Mouse (Mus musculus): ENCODE data around the gene Gm9. TPM values are rescaled to one million over a fixed set of nuclear protein-coding genes. Genes with fewer than 3 reads are reported as not detected.

The Gm9 gene
- polyA plus RNA-seq, 1 experiment from 2014 or later, result not detected

DNA sequence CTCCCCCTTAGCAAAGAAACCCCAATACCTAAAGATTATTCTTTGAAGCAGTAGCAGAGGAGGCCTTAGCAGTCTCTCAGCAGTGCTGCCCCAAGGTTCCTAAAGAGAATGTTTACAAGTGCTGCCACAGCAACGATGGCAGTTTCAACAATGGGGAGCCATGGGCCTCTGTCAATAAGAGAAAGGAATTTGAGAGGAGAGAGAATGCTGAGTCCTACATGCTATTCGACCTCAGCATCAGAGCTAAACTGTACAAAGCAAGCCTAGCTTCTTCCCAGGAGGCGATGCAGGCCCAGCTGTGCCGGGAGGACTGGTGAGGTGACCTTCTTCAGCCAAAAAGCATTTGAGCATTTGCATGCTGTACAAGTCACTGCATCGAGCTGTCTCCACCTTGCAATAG, 42.1 kb downstream of the Gm9 start, which contains the start of gene Akap14:
Gene Akap14, minus strand, starts transcription at position 101 of the 400 bp plus-strand sequence.
- Histone ChIP-seq H3K27me3 (ENCODE audit: control insufficient read depth, insufficient read depth, low read length) (no peaks in the 10 kb centered on the region), H3K9ac (ENCODE audit: low read length) (no peak within 1 kb of the TSS), H3K36me3 (ENCODE audit: control insufficient read depth, insufficient read depth, low read length) (no peaks in the 10 kb centered on the region), H3K4me3 (replicated peaks; ENCODE audit: low read length) (no peak within 1 kb of the TSS), H3K9me3 (replicated peaks; ENCODE audit: control insufficient read depth, low read length) (no peaks in the 10 kb centered on the region), H3K27ac (ENCODE audit: low read length) (no peak within 1 kb of the TSS), H3K4me2 (ENCODE audit: low read depth, low read length) (no peak within 1 kb of the TSS), H3K4me1 (ENCODE audit: control insufficient read depth, insufficient read depth, low read length) (no peaks in the 10 kb centered on the region)
- ATAC-seq (ENCODE audit: insufficient read depth, low FRiP score), result no peak
- WGBS, result 53% methylated on average over 5 of the region's 5 CpGs

DNA sequence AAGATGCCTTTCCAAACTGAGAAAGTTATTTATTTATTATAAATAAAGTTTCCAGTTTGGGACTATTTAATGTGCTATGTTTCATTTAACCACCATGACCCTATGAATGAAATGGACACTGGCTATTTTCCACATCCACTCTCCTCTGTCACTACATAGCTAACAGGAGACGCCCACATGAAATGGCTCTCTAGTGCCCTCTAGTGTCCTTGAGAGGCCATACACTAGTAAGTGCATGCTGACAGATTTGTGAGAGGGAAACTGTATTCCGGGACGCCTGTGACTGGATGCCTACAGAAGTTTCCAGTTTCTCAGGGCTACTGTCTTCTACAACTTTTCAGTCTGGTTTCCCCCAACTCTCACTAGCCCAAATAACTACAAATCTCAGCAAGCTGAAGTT, 43.8 kb downstream of the Gm9 start:
- H3K27ac ChIP-seq (ENCODE audit: low read length), result no peak overlapping the region
- H3K4me3 ChIP-seq (replicated peaks; ENCODE audit: low read length), result no peak overlapping the region
- H3K9ac ChIP-seq (ENCODE audit: low read length), result no peak overlapping the region
- no peaks in the 10 kb centered on the region for H3K36me3 ChIP-seq (ENCODE audit: control insufficient read depth, insufficient read depth, low read length)
- 31% methylated on average over 3 of the region's 3 CpGs for WGBS
- ATAC-seq (ENCODE audit: insufficient read depth, low FRiP score), result no peak
- no peaks in the 10 kb centered on the region for H3K9me3 ChIP-seq (replicated peaks; ENCODE audit: control insufficient read depth, low read length)
- no peak overlapping the region for H3K4me2 ChIP-seq (ENCODE audit: low read depth, low read length)
- no peaks in the 10 kb centered on the region for H3K27me3 ChIP-seq (ENCODE audit: control insufficient read depth, insufficient read depth, low read length)
- no peaks in the 10 kb centered on the region for H3K4me1 ChIP-seq (ENCODE audit: control insufficient read depth, insufficient read depth, low read length)

GRCm38 (mm10) chrX:37163115-37163514, 47.7 kb downstream of the Gm9 start:
- WGBS, result 75% methylated on average over 18 of the region's 18 CpGs
- Histone ChIP-seq H3K4me3 (replicated peaks; ENCODE audit: low read length) (no peak overlapping the region), H3K27me3 (ENCODE audit: control insufficient read depth, insufficient read depth, low read length) (no peaks in the 10 kb centered on the region), H3K4me2 (ENCODE audit: low read depth, low read length) (no peak overlapping the region), H3K9ac (ENCODE audit: low read length) (no peak overlapping the region), H3K9me3 (replicated peaks; ENCODE audit: control insufficient read depth, low read length) (no peaks in the 10 kb centered on the region), H3K36me3 (ENCODE audit: control insufficient read depth, insufficient read depth, low read length) (no peaks in the 10 kb centered on the region), H3K4me1 (ENCODE audit: control insufficient read depth, insufficient read depth, low read length) (no peaks in the 10 kb centered on the region), H3K27ac (ENCODE audit: low read length) (no peak overlapping the region)
- ATAC-seq (ENCODE audit: insufficient read depth, low FRiP score), result no peak

DNA sequence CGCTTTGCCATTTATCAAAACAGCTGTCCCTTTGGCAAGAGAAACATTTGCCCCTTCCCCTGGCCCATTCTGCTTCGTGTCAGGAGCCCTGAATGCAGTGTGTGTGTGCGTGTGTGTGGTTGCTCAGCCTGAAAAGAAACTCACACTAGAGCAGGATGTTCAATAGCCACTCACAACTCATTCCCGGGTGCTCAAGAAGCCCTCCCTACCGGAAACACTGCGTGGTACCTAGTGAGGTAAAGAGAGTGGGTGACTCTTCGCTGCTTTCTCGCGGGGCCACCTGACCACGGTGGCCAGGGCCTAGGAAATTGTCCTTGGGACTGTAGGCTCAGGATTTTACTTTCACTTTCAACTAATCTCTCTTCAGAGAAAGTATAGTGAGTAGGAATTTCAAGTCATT, 49.7 kb downstream of the Gm9 start:
- WGBS, result 76% methylated on average over 10 of the region's 10 CpGs
- Histone ChIP-seq H3K36me3 (ENCODE audit: control insufficient read depth, insufficient read depth, low read length) (no peaks in the 10 kb centered on the region), H3K4me3 (replicated peaks; ENCODE audit: low read length) (no peak overlapping the region), H3K4me2 (ENCODE audit: low read depth, low read length) (no peak overlapping the region), H3K9me3 (replicated peaks; ENCODE audit: control insufficient read depth, low read length) (no peaks in the 10 kb centered on the region), H3K27ac (ENCODE audit: low read length) (no peak overlapping the region), H3K4me1 (ENCODE audit: control insufficient read depth, insufficient read depth, low read length) (no peaks in the 10 kb centered on the region), H3K27me3 (ENCODE audit: control insufficient read depth, insufficient read depth, low read length) (no peaks in the 10 kb centered on the region), H3K9ac (ENCODE audit: low read length) (no peak overlapping the region)
- ATAC-seq (ENCODE audit: insufficient read depth, low FRiP score), result no peak

Other genes with a start within 250 kb of the Gm9 start
- 15.0 and 15.6 TPM in 2 replicates for gene Sept6, start 219.2 kb downstream of the Gm9 start, polyA plus RNA-seq (2015; fragmentation: Nextera tagmentation; extraction: Ambion mirVana)
- gene Sowahd, start 162.2 kb downstream of the Gm9 start, polyA plus RNA-seq (2015; fragmentation: Nextera tagmentation; extraction: Ambion mirVana), result not detected in 2 replicates
- gene Rpl39, start 125.6 kb downstream of the Gm9 start, polyA plus RNA-seq (2015; fragmentation: Nextera tagmentation; extraction: Ambion mirVana), result 438 and 576 TPM in 2 replicates
- gene Upf3b, start 100.7 kb downstream of the Gm9 start, polyA plus RNA-seq (2015; fragmentation: Nextera tagmentation; extraction: Ambion mirVana), result 15.4 and 19.4 TPM in 2 replicates
- 13.7 and 14.2 TPM in 2 replicates for gene Nkap, start 84.2 kb downstream of the Gm9 start, polyA plus RNA-seq (2015; fragmentation: Nextera tagmentation; extraction: Ambion mirVana)
- not detected in 2 replicates for gene Akap14, start 42.2 kb downstream of the Gm9 start, polyA plus RNA-seq (2015; fragmentation: Nextera tagmentation; extraction: Ambion mirVana)
- 398 and 416 TPM in 2 replicates for gene Ndufa1, start 19.9 kb downstream of the Gm9 start, polyA plus RNA-seq (2015; fragmentation: Nextera tagmentation; extraction: Ambion mirVana)
- 9.1 and 10.1 TPM in 2 replicates for gene Rnf113a1, start 19.8 kb downstream of the Gm9 start, polyA plus RNA-seq (2015; fragmentation: Nextera tagmentation; extraction: Ambion mirVana)
- gene Rhox1, start 11.2 kb upstream of the Gm9 start, polyA plus RNA-seq (2015; fragmentation: Nextera tagmentation; extraction: Ambion mirVana), result not detected in 2 replicates
- gene Rhox2a, start 33.9 kb upstream of the Gm9 start, polyA plus RNA-seq (2015; fragmentation: Nextera tagmentation; extraction: Ambion mirVana), result not detected in 2 replicates
- 0.28 TPM in 1 of 2 replicates, not detected in the other for gene Rhox3a, start 38.9 kb upstream of the Gm9 start, polyA plus RNA-seq (2015; fragmentation: Nextera tagmentation; extraction: Ambion mirVana)
- not detected in 2 replicates for gene Rhox4a, start 54.3 kb upstream of the Gm9 start, polyA plus RNA-seq (2015; fragmentation: Nextera tagmentation; extraction: Ambion mirVana)
- gene Rhox3a2, start 169.0 kb upstream of the Gm9 start, polyA plus RNA-seq (2015; fragmentation: Nextera tagmentation; extraction: Ambion mirVana), result not detected in 2 replicates
- not detected in 2 replicates for gene Rhox4a2, start 179.8 kb upstream of the Gm9 start, polyA plus RNA-seq (2015; fragmentation: Nextera tagmentation; extraction: Ambion mirVana)
- gene Rhox2b, start 201.0 kb upstream of the Gm9 start, polyA plus RNA-seq (2015; fragmentation: Nextera tagmentation; extraction: Ambion mirVana), result not detected in 2 replicates
- not detected in 2 replicates for gene Rhox4b, start 221.5 kb upstream of the Gm9 start, polyA plus RNA-seq (2015; fragmentation: Nextera tagmentation; extraction: Ambion mirVana)
- gene Rhox2c, start 242.6 kb upstream of the Gm9 start, polyA plus RNA-seq (2015; fragmentation: Nextera tagmentation; extraction: Ambion mirVana), result not detected in 2 replicates
- not detected in 2 replicates for gene Rhox3c, start 247.5 kb upstream of the Gm9 start, polyA plus RNA-seq (2015; fragmentation: Nextera tagmentation; extraction: Ambion mirVana)